Mouse (Mus musculus) thymus, postnatal 25 days (tissue): ENCODE data around the gene Stard9.

Experiments used
- DNase-seq: peaks from one replicate; pipeline ENCODE4 v3.0.0; 2022

The Stard9 gene

DNA sequence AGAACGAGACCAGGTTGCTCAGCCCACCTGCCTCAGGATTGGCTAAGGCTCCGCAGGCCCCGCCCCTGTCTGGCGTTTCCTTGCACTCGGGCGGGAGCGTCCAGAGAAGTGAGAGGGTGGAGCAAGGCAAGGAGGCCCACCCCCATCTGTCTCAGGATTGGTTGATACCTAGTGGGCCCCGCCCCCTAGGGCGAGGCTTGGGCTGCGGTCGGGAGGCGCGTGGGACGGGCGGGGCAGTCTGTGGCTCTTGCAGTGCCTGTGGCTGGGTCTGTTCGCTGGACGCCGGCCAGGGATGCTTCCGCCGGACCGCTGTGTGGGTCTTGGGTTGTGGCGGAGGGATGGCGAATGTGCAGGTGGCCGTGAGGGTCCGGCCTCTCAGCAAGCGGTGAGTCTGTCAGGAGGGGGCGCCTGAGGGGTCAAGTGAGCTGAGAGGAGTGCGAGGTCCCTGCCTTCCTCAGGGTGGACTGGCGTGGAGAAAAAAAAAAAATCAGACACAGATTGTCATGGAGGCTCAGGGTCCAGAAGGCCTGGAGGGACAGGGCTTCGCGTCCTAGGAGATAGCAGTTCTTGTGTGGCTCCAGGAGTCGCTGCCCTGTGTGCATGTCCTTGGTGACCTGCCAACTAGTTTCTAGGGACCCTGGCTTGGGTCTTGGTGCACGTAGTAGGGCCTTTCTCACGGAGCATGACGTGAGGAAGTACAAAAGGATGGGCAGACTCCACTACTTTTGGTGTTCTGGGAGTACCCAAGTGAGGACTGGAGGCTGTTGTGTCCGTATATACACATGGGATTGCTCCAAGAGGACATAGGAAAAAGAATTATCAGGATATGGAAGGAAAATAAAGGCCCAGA, at the start of gene Stard9:
Gene Stard9, plus strand, starts transcription at position 236 of the 850 bp plus-strand sequence.
- peak; percentile 98 for DNase-seq

DNA sequence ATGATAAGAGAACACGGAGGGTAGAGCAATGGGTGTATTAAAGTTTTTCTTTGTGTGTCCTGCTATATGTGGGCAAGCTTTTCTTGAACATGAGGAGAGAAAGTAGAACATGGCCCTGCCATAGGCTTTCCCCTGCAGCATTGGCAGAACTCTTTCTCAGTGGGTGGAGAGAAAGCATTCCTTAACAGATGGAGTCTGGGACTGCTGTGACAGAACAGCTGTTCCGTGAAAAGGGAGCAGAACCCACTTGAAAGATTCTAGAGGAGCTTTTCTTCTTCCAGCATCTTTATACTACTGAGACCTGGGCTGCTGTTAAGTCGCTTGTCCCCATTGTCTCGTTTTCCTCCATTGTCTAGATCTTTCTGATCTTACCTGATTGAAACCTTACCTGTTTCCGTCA, 39.2 kb upstream of the Stard9 start:
- no peak for DNase-seq

DNA sequence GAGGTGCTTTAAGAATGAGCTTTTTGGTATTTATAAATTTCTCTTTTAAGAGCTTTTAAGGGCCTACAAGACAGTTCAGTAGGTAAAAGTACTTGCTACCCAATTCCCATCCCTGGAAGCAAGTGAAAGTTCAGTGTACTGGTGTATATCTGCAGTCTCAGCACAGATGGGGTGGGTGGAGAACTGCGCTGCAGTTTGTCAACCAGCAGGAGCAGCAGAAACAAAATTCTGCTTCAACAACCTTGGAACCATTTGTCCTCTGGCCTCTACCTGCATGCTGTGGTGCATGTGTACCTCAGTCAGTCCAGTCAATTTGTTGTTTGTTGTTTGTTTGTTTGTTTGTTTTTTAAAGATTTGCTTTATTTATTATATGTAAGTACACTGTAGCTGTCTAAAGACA, 36.7 kb upstream of the Stard9 start:
- no peak for DNase-seq

DNA sequence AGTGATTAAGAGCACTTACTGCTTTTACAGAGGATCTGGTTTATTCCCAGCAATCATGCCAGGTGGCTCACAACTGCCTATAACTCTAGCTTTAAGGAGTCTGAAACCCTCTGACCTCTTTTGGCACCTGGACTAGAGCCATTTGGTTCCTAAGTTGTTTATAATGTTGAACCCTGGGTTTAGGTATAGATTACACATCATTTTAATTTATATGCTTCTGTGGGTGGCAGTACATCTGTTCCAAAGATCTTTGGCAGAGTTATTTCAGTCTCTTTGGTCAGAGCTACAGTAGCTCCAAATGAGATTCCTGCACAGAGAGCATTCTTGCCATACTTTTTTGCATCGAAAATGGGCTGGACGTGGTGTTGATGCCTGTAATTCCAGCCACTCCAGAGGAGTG, 31.2 kb upstream of the Stard9 start:
- DNase-seq, result no peak

DNA sequence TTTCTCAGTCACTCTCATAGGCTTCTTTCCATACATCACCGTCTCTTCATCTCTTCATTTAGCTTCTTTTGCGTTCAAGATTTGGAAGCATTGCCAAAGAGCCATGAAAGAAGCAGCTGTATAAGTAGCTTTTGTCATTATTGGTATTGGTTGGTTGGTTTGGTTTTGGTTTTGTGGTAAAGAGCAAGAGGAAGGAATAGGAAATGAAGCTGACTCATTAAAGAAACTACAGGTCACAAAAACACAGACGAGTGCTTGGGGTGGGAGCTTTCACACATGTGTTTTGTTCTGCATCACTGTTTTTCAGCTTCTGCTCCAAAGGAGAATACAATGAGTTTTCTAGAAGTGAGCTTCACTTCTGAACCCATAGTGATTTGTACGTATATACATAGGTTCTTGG, 29.4 kb upstream of the Stard9 start:
- DNase-seq, result no peak

DNA sequence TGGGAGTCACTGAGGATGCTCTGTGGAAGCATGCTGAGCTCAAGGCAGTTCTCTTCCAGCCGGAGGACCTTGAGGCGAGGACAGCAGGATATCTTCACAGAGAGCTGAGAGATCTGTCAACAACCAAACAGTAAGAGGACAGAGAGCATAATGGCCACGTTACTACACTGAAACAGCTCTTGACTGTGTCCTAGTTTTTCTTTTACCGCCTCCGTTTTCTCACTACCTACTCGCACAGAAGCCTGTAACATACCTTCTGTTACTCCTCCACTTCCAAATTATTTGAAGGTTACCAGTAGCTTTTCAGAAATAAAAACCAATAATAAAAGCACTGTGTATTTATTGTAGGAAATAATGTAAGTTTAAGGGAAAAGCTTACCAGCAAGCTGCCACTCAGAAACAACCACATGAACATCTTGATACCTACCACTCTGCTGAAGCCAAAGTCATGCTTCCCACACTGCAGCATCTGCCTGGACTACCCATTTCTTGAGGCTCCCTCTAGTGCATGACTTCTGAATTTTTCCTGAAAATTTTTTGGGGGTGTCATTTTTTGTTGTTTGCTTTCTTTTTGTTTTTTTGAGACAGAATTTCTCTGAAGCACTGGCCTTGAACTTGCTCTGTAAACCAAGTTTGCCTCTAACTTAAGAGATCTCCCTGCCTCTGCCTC, 22.8 kb upstream of the Stard9 start:
- peak; percentile 14 for DNase-seq

DNA sequence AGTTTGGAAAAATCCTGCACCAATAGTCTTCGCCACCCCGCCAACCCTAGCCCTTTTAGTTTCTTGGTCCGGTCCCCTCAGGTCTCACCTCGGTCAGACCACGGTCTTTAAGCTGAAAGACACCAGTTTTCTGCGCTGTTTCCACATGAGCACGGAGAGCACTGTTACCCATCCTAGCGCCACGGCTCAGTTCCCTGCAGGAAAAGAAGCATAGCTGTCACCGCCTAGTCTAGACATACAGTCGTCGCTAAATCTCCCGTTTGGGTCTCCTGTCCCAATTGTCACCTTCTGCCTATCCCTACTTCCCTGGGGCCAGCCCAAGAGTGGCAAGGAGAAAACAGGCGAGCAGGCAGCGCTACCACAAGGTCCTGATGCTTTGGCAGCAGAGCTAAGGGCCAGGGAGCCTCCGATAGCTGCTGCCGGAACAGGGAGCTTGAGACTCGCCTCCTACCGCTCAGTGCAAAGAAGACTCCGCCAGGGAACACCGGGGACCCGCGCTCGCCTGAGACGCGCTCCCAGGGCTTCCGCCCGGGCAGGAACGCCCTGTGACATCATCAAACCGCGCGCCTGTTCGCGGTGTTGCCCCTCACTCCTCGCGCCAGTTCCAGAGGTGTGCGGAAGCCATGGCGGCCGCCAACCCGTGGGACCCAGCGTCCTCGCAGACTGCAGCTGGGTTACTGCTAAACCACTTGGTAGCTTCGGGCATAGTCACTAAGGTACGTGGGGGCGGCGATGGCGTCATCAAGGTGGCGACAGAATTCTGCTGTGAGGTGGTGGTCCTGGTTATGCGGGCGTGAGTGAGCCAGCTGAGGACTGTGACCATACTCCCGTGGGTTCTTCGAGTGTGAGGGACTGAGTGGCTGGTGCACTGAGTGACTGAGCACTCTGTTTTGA, 19.8 kb upstream of the Stard9 start, which contains the start of the genes Haus2 and Lrrc57:
Gene Haus2, plus strand, starts transcription at position 554 of the 894 bp plus-strand sequence.
Gene Lrrc57, minus strand, starts transcription at position 691 of the 894 bp plus-strand sequence.
- peak; percentile 94 for DNase-seq

DNA sequence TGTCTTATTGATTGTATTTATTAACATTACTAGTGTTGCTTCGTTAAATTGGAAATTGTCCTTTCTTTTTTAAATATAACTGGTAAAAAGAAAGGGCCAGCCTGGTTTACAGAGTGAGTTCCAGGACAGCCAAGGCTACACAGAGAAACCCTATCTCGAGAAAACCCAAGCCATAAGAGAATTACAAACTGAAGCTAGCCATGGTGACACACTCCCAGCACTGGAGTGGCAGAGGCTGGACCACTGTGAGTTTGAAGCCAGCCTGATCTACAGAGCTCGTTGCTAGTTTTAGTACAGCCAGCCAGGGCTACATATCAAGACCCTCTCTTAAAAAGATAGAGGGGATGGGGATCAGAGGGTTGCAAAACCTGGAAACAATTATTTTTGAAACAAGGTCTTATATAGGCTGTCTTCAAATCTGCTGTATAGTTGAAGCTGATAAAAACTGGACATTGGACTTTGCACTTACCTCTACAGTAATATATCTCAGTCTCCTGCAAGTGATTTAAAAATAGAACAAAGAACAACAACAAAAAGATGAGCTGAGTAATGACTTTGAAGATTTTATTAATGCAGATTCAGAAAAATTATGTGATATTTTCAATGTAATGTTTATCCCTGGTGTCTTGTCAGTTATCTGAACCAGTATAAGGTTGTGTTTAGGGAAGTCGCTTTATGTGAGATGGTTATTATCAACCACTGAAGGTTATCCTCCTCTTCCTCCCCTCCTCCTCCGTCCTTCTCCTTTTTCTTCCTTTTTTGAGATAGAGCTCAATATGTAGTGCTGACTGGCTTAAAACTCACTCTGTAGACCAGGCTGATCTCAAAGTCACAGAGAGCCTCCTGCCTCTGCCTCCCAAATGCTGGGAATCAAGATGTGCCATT, 12.4 kb upstream of the Stard9 start:
- DNase-seq, result no peak

DNA sequence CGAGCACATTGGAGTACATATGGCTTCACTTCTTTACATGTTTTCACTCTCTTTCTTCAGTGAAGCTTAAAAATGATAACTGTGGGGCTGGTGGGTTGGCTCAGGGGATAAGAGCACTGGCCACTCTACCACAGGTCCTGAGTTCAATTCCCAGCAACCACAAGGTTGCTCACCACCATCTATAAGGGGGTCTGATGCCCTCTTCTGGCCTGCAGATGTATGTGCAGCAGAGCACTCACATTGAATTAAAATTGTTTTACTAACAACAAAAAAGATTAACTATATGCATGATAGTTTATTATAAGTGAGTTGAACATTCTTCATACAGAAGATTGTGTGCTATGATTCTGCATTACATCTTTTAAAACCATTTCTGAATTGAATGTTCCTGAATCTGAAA, 9.4 kb upstream of the Stard9 start:
- no peak for DNase-seq

DNA sequence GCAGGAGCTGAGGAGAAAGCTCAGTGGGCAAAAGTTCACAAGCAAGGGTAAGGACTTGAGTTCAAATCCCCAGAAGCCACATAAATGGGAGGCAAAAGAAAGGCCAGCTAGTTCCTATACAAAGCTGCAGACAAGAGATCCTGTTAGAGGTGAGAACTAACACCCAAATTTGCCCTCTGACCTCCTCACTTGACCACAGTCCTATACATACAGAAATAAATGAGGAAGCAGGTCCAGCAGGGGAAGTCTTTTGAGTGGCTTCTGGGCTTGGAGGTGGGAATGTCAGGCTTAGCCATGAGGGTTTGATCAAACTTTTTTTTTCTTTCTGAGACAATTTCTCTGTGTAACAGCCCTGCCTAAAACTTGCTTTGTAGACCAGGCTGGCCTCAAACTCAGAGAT, 6.0 kb upstream of the Stard9 start:
- no peak for DNase-seq

DNA sequence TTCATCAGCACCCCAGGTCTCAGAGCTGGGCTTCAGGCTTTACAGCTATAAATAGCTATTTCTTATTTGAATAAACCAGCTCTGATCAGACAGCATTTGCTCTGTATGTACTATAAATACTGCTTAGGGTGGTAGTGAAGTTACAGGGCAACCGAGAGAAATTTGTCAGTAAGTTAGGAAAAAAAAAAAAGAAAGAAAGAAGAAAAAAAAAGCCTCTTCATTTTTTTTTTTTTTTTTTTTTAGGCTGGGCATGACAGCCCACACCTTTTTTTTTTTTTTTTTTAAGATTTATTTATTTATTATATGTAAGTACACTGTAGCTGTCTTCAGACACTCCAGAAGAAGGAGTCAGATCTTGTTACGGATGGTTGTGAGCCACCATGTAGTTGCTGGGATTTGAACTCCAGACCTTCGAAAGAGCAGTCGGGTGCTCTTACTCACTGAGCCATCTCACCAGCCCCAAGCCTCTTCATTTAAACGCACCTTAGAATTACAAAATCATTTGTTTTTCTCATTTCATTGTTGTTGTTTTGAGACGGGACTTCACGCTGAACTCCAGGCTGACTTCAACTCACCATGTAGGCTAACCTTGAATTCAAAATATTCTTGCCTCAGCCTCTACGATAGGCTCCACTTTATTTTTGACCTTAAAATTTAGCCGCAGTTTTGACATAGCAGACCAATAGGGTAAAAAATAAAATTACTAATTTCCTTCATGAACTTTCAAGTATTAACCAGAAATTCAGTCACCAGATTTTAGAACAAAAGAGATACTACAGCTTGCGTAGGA, 650 bp upstream of the Stard9 start:
- no peak for DNase-seq

DNA sequence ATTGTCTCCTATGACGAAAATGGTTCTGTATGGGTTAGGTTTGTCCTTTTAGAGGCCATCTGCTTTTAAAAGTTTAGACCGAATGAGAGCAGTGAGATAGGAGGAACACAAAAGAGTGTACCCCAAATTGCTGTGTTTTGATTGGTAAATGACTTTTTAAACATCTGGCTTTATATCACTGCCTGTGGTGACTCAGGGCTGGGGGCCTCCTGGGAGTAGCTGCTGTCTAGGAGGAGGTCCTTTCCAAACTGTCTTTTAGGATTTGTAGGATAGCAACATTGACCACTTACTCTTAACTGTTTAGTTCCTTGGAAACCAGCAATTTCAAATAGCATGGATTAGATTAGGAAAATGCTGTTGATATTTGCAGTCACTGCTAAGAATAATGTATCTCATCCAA, 1.3 kb downstream of the Stard9 start:
- no peak for DNase-seq

DNA sequence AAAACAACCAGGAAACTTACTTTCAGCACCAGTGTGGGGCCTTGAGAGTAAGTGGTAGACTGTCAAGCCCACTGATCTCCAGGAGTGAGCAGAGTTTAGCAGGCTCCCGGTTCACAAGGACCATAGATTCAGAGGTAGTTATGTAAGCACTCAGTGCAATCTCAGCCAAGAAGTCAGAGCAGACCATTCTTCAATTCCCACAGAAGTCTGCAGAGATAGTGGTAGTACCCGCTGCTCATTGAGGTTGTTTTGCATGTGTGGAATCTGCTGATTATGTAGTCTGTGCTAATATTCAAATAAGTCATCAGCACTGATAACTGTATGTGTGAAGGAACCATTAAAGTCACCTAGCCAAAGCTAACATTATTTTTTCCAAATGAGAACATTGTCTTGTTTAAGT, 1.7 kb downstream of the Stard9 start:
- DNase-seq, result no peak

DNA sequence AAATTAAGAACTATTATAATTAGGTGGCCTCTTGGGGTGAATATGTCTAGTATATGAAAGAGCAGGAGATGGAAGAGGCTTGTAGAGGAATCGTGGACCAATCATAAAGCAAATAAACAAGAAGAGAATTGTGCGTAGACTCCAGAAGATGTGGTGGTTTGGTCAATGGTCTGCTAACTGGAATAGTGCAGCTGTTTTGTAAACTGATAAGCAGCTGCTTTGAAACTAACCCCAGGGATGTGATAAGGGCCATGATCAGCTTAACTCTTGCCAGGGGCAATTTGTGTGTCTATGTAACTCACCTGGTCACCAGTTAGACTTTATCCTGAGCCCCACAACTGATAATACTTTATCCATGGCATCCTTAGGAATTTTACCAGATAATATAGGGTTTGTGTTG, 2.6 kb downstream of the Stard9 start:
- no peak for DNase-seq

DNA sequence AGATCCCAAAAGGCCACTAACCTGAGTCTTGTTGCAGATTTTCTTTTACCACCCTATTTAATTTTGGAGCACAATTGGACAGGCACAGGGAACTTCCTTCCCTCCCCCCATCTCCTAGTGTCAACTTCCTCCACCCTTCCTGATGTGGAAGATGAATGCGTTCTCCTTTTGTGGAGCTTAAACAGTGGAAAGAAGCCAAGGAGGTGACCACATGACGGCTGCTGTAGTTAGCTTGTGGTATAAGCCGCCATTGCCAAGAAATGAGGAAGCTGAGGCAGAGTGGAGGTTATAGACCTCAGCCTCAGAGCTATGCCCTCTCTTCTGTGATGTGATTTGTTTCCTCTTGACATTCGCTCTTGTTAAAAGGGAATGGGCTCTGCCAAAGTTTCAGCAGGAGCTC, 3.0 kb downstream of the Stard9 start:
- DNase-seq, result no peak

DNA sequence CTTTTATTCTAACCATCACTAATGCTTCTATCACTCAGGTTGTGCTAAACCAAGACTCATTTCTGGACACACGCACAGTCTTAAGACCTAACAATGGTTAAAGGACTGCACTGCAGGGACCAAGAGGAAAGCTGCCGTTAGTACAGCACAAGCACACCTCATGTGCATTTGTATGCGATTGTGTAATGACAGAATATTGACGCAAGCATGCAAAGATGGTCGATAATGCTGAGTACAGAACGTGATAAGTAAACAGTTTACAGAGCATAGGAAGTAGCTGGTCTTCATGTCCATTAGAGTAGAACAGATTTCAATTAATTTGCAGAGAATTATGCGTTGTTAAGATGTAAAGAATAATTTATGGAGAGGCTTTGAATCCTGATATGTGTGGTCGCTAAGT, 11.9 kb downstream of the Stard9 start:
- DNase-seq, result no peak

DNA sequence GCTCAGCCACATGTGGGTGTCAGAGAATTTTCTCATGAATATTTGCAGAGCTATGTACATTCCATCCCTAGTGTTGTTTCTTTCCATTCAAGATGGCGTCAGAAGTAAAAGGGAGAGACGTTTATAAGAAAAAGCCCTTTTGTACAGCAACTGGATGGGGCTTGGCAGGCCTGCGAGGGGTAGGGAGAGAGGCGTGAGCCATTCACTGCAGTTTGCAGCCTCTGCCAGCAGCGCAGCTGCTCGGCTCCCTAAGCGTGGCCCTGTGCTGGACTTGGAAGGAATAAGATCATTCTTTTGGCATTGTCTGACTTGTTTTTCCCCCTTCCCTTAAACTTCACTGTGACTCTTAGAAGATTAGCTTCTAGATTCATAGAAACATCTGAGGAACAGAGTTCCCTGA, 14.9 kb downstream of the Stard9 start:
- no peak for DNase-seq

DNA sequence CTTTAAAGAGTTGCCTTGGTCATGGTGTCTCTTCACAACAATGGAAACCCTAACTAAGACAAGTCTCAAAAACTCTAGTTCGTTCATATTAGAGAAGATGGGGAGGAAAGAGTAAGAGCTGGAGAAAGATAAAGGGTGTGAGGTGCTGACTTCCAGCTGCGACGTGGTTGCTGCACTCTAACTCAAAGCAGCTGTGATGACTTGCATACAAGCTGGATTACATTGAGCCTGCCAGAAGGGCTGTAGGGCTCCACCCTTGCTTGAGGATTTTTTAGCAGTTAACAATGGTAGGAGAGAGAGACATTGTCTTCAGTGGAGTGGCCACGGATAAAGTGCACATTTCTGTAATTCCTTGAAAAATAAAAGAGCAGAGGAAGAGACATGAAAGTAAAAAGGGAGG, 17.9 kb downstream of the Stard9 start:
- no peak for DNase-seq

DNA sequence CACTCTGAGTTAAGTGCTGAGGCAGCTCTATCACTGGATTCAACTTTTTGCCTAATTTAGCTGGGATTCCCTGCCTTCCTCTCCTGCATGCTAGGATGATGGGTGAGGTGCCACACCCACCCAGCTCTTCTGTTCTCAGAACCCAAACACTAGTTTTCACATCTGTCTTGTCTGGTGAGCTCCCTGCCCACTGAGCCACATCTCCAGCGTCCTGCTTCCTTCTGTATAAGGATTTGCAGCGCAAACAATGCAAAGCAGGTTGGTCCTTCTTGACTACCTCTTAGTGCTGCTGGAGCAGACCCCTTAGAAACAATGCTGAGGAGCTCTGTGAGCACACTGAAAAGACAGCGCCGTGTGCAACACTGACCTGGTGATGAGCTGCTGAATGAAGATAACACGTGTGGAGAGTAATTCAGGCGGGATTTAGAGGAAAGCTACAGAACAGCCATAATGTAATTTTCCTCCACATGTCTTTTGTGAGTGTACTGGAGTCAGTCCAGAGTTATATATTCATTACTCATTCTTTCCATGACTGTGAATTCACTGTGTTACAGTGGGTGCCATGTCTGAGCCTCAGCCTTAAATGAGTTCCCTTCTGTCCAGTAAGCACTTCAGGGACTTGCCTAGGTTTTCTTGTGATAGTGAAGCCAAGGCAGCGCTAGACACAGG, 23.5 kb downstream of the Stard9 start:
- no peak for DNase-seq

DNA sequence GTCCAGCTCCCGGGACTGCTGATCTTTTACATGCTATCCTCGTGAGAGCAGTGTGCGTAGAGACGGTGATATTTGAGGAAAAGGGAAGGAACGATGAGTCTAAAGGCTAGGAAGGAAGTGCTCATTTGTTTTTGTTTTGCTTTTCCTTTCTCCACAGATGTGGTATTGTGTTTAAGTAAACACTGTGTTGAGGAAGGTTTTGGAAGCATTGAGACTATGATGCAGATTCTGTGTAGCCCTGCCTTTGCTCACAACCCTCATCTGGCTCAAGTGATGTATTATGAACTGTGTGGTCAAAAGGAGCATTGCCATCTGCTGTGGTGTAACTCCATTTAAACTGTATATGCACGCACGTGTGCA, 24.0 kb downstream of the Stard9 start:
- no peak for DNase-seq

DNA sequence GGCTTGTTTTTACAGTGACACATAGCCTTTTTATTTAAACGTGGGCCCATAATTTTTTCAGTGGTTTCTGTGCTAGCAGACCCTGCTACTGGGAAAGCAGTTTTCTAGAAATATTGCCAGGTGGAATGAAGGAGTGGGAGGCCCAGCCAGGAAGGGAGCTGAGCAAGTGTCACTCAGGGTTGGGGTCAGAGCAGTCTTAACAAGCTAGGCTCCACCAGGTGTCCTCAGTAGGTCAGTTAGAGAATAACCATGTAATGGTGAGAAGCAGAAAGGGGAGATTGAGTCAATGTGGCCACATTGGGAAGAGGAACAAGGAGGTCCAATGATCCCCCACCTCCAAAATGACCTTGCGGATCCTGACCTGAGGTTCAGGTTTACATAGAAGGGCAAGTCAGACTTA, 25.8 kb downstream of the Stard9 start:
- no peak for DNase-seq
